Mouse (Mus musculus) liver, embryonic 11.5 days (tissue): ENCODE data around the gene Plpp1. TPM values are rescaled to one million over a fixed set of nuclear protein-coding genes. Genes with fewer than 3 reads are reported as not detected.

Source experiments
- ATAC-seq: fragments of 200-750 bp; cut with Nextera tagmentation; replicated peaks from 2 replicates; pipeline ENCODE4 v1.8.0; 2017; ENCODE audit warnings: moderate number of reproducible peaks, mild to moderate bottlenecking, moderate TSS enrichment, moderate library complexity; ENCODE audit not compliant: low FRiP score
- DNase-seq: peaks from one replicate; pipeline ENCODE4 v3.0.0-alpha.2; 2017; ENCODE audit warnings: low spot score
- H3K27ac ChIP-seq: fragments of 300-500 bp; sonication (generic); 2 replicates; pipeline ENCODE4 v1.5.1; 2014; ENCODE audit warnings: mild to moderate bottlenecking, low read depth, low read length, control low read depth
- H3K27me3 ChIP-seq: fragments of 300-500 bp; sonication (generic); replicated peaks from 2 replicates; pipeline ENCODE4 v1.6.1; 2014; ENCODE audit warnings: low read length, mixed read lengths; ENCODE audit not compliant: control insufficient read depth, insufficient read depth
- H3K36me3 ChIP-seq: fragments of 300-500 bp; sonication (generic); 2 replicates; pipeline ENCODE4 v1.6.1; 2014; ENCODE audit warnings: mild to moderate bottlenecking, low read length, moderate library complexity, mixed read lengths; ENCODE audit not compliant: control insufficient read depth, insufficient read depth
- H3K4me1 ChIP-seq: fragments of 300-500 bp; sonication (generic); replicated peaks from 2 replicates; pipeline ENCODE4 v1.6.1; 2014; ENCODE audit warnings: low read length, mixed read lengths; ENCODE audit not compliant: control insufficient read depth, insufficient read depth
- H3K4me2 ChIP-seq: fragments of 300-500 bp; sonication (generic); 2 replicates; pipeline ENCODE4 v1.6.1; 2014; ENCODE audit warnings: mild to moderate bottlenecking, control low read depth, moderate library complexity
- H3K4me3 ChIP-seq: fragments of 300-500 bp; sonication (generic); 2 replicates; pipeline ENCODE4 v1.5.1; 2014; ENCODE audit warnings: low read depth, low read length, control low read depth
- H3K9ac ChIP-seq: fragments of 300-500 bp; sonication (generic); 2 replicates; pipeline ENCODE4 v1.6.1; 2014; ENCODE audit warnings: low read depth, low read length, control low read depth
- H3K9me3 ChIP-seq: fragments of 300-500 bp; sonication (generic); 2 replicates; pipeline ENCODE4 v1.6.1; 2016; ENCODE audit warnings: low read length, inconsistent platforms, mixed read lengths; ENCODE audit not compliant: control insufficient read depth
- WGBS: fragments of 180-500 bp; shearing (Covaris S2); extraction: QIAGEN DNeasy Blood & Tissue Kit; methylation state at CpG from one replicate; pipeline ENCODE4 v1.1.7; 2014; 5-methylcytosine and 5-hydroxymethylcytosine counted together
- polyA plus RNA-seq: library from polyadenylated mRNA; unstranded; fragments of >200 nt; fragmentation: Nextera tagmentation; extraction: Ambion mirVana; gene quantifications from 2 replicates; pipeline ENCODE4 v1.2.1, GENCODE M21; 2014

Gene Plpp1
- polyA plus RNA-seq, 1 experiment from 2014 or later, result 27.4 TPM

DNA sequence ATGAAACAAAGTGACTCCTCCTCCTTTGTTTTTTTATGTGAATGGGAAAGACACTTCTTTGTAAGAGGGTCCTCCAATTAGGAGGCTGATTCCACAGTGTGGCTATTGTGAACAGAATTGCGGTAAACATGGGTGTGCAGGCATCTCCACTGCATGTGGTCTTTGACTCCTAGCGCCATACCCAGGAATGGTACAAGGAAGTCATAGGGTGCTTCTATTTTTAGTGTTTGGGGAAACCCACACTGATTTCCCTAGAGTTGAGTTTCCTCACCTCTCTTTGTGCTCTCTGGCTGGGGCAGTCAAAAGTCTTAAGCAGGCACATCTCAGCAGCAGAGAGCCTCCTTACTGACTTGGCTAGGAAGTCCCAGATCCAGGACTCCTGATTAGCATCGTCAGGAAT, 14.4 kb upstream of the Plpp1 start:
- Histone ChIP-seq H3K27me3 (no peaks in the 10 kb centered on the region), H3K4me2 (no peak overlapping the region), H3K4me1 (no peaks in the 10 kb centered on the region), H3K36me3 (no peaks in the 10 kb centered on the region), H3K27ac (no peak overlapping the region), H3K9me3 (no peaks in the 10 kb centered on the region), H3K4me3 (no peak overlapping the region), H3K9ac (no peak overlapping the region)
- ATAC-seq, result no peak
- WGBS, result 78% methylated on average over 3 of the region's 3 CpGs
- no peak for DNase-seq

DNA sequence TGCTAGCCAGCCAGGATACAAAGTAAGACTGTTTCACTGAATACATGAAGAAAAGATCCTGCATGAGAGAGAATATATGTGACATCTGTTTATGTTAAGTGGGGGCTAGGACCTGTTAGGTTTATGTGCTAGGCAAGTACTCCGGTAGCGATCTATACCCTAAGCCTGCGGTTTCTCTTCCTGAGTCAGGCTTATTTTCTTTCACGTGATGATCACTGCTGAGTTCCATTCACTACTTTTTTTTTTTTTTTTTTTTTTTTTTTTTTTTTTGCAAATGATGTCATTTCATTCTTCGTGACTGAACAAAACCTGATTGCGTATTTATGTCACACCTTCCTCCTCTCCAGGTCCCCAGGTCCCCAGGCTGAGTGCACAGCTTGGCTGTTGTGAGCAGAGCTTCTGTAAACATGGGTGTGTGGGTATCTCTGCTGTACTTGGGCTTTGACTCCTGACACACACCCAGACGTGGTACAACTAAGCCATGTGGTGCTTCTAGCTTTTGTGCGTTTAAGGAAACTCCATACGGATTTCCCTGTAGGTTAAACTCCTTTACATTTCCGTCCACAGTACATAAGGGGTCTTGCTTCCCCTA, 13.6 kb upstream of the Plpp1 start:
- Histone ChIP-seq H3K27ac (no peak overlapping the region), H3K36me3 (no peaks in the 10 kb centered on the region), H3K4me3 (no peak overlapping the region), H3K9me3 (no peaks in the 10 kb centered on the region), H3K9ac (no peak overlapping the region), H3K27me3 (no peaks in the 10 kb centered on the region), H3K4me2 (no peak overlapping the region), H3K4me1 (no peaks in the 10 kb centered on the region)
- no peak for DNase-seq
- WGBS, result 79% methylated on average over 10 of the region's 10 CpGs
- no peak for ATAC-seq

DNA sequence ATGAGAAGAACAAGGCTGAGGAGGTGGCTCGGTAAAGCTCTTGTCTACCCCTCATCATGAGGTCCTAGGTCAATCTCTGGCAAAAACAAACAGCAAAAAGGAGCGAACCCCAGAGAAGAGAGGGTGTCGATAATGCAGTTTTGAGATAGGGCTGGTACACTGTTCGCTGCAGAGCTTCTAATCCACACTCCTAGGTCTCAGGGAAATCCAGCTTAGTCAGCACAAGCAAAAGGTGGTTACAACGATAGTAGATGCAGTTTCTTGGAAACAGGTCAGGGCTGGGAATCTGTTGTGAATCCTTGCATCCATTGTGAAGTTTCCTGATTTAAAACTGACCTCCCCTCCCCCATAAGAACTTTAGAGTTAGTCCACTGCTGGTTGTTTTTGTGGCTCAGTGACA, 9.8 kb upstream of the Plpp1 start:
- no peak overlapping the region for H3K4me2 ChIP-seq
- no peaks in the 10 kb centered on the region for H3K36me3 ChIP-seq
- WGBS, result 66% methylated on average over 5 of the region's 5 CpGs
- no peak for ATAC-seq
- no peak for DNase-seq
- H3K27ac ChIP-seq, result no peak overlapping the region
- no peaks in the 10 kb centered on the region for H3K4me1 ChIP-seq
- no peak overlapping the region for H3K4me3 ChIP-seq
- H3K27me3 ChIP-seq, result no peaks in the 10 kb centered on the region
- H3K9ac ChIP-seq, result no peak overlapping the region
- no peaks in the 10 kb centered on the region for H3K9me3 ChIP-seq

DNA sequence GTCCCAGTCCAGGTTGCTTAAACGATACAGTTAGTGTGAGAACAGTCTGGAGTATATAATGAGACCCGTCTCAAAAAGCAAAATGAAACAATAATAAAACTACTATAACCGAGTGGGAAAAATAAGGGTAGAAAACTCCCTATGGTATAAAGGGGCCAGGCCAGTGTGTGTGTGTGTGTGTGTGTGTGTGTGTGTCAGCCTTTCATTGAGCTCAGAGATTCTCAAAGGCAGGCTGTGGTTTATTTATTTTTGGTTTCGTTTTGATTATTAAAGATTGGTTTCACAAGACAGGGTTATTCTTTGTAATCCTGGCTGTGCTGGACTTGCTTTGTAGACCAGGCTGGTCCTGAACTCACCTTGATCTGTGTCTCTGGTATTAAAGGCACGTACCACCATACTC, 8.7 kb upstream of the Plpp1 start:
- ATAC-seq (no peak), DNase-seq (no peak)
- Histone ChIP-seq H3K36me3 (no peaks in the 10 kb centered on the region), H3K4me2 (no peak overlapping the region), H3K27me3 (no peaks in the 10 kb centered on the region), H3K27ac (no peak overlapping the region), H3K4me3 (no peak overlapping the region), H3K9me3 (no peaks in the 10 kb centered on the region), H3K4me1 (no peaks in the 10 kb centered on the region), H3K9ac (no peak overlapping the region)
- WGBS, result 81% methylated on average over 5 of the region's 5 CpGs

DNA sequence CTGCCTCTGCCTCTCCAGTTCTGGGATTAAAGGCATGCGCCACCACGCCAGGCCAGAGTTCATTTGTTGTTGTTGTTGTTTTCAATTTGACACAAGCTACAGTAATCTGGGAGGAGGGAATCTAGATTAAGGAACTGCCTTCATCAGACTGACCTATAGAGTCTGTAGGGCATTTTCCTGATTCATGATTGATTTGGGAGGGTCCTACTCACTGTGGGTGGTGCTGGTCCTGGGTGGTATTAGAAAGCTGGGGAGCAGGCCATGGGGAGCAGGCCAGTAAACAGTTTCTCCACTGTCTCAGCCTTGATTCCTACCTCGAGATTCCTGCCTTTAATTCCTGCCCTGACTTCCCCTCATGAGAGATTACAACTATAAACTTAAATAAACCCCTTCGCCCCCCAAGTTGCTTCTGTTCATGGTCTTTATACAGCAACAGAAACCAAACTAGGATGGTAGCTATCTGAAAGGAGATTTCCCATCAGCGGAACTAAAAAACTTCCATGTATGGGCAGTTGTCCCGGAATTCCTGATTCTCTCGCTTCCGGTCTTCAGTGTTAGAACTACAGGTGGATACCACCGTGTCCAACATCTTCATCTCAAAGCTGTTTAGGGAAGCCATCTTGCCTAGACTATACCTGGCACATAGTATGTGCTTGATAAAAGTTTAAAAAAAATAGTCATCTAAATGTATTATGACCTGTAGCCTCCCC, 2.2 kb upstream of the Plpp1 start:
- Histone ChIP-seq H3K4me1 (peaks cover 5% of the 10 kb centered on the region; the same call in 1 of the 2 replicates), H3K27me3 (no peaks in the 10 kb centered on the region), H3K27ac (no peak overlapping the region), H3K9me3 (no peaks in the 10 kb centered on the region), H3K4me2 (no peak overlapping the region), H3K9ac (no peak overlapping the region), H3K4me3 (no peak overlapping the region), H3K36me3 (no peaks in the 10 kb centered on the region)
- DNase-seq, result no peak
- 87% methylated on average over 9 of the region's 9 CpGs for WGBS
- ATAC-seq, result no peak

DNA sequence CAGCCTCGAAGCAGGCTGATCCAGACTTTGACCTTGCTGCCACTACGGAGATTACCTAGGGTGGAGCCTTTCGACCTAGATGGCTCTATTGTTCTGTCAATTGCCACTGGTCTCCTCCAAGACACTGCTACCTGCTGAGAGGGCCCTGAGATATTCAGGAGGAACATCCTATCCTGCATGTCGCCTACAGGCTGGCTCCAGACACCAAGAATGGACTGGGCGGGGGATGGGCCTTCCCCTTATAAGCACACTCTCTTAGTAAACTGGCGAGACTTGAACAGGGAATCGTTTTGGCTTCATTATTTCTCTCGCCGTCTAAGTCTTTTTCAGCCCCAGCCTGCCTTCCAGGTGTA, 1.7 kb upstream of the Plpp1 start:
- H3K9me3 ChIP-seq, result no peaks in the 10 kb centered on the region
- WGBS, result 79% methylated on average over 9 of the region's 9 CpGs
- no peaks in the 10 kb centered on the region for H3K27me3 ChIP-seq
- peaks cover 5% of the 10 kb centered on the region; the same call in 1 of the 2 replicates for H3K4me1 ChIP-seq
- H3K4me3 ChIP-seq, result no peak overlapping the region
- no peaks in the 10 kb centered on the region for H3K36me3 ChIP-seq
- H3K4me2 ChIP-seq, result no peak overlapping the region
- H3K9ac ChIP-seq, result no peak overlapping the region
- ATAC-seq, result no peak
- DNase-seq, result no peak
- H3K27ac ChIP-seq, result no peak overlapping the region

DNA sequence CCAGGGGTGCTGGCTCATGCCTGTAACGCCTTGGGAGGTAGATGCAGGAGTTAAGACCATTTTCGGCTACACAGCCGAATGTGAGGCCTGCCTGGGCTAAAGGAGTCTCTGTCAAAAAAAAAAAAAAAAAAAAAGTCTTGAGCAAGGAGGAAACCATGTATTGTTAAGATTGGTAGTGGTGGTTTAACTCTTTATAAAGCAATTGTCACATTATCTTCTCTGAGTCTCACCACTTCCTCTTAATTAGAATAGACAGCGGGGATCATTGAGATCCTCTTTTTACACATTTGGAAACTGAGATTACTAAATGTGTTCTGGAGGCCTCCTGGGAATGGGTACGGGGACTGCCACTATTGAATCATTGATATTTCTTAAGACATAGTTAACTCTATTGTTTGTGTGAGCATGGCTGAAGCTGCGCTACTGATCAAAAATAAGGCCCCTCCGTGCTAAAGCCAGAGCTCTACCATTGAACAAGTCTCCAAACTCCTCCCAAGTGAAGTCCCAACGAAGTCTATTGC, 811 bp upstream of the Plpp1 start:
- DNase-seq, result no peak
- peaks cover 5% of the 10 kb centered on the region; the same call in 1 of the 2 replicates for H3K4me1 ChIP-seq
- 53% methylated on average over 8 of the region's 8 CpGs for WGBS
- no peak overlapping the region for H3K4me2 ChIP-seq
- H3K27me3 ChIP-seq, result no peaks in the 10 kb centered on the region
- no peak for ATAC-seq
- H3K9ac ChIP-seq, result no peak overlapping the region
- H3K9me3 ChIP-seq, result no peaks in the 10 kb centered on the region
- H3K4me3 ChIP-seq, result no peak overlapping the region
- no peaks in the 10 kb centered on the region for H3K36me3 ChIP-seq
- no peak overlapping the region for H3K27ac ChIP-seq

DNA sequence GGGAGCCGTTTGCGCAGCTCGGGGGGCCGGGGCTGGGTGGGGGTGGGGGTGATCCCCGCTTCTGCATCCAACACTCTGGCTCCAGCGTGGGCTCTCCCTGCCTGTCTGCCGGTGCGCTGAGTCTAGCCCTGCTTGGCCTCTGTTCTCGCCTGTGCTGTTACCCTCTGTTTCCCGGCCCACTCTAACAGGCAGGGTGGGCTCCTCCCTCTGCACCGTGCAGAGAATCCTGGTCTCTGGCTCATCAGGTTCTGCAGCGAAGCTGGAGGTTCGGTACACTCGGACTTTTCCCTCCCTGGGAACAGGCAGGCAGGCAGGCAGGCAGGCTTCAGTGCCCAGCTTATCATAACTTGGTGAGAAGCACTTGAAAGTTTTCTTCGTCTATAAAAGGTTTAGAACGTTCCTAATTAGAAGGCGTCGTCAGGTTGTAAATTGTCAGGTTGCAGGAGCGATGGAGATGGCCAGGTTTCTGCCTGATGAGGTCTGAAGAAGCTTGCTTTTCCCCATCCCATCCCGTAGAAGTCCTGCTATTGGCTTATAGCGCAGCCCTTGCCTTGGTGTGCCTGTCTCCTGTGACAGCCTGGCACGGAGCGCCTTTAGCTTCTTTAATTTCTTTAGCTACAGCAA, 901 bp downstream of the Plpp1 start:
- DNase-seq, result no peak
- Histone ChIP-seq H3K27me3 (no peaks in the 10 kb centered on the region), H3K4me1 (peaks cover 5% of the 10 kb centered on the region; the same call in 1 of the 2 replicates), H3K9me3 (no peaks in the 10 kb centered on the region), H3K4me3 (peak overlapping the region; percentile 86), H3K4me2 (peak overlapping the region; percentile 98), H3K27ac (peak overlapping the region; percentile 77), H3K36me3 (peaks cover 2% of the 10 kb centered on the region; the same call in 1 of the 2 replicates), H3K9ac (peak overlapping the region; percentile 75)
- 2% methylated on average over 23 of the region's 23 CpGs for WGBS
- ATAC-seq, result peak; percentile 55
